Mouse (Mus musculus): ENCODE results near the gene Crebbp. TPM values are rescaled to one million over a fixed set of nuclear protein-coding genes. Genes with fewer than 3 reads are reported as not detected.

The Crebbp gene
- polyA plus RNA-seq (2014; fragmentation: Illumina TruSeq; extraction: RNeasy Lipid Tissue Mini Kit (QIAGEN cat#74804); ENCODE audit: low read depth, low replicate concordance) = 10.8 TPM

DNA sequence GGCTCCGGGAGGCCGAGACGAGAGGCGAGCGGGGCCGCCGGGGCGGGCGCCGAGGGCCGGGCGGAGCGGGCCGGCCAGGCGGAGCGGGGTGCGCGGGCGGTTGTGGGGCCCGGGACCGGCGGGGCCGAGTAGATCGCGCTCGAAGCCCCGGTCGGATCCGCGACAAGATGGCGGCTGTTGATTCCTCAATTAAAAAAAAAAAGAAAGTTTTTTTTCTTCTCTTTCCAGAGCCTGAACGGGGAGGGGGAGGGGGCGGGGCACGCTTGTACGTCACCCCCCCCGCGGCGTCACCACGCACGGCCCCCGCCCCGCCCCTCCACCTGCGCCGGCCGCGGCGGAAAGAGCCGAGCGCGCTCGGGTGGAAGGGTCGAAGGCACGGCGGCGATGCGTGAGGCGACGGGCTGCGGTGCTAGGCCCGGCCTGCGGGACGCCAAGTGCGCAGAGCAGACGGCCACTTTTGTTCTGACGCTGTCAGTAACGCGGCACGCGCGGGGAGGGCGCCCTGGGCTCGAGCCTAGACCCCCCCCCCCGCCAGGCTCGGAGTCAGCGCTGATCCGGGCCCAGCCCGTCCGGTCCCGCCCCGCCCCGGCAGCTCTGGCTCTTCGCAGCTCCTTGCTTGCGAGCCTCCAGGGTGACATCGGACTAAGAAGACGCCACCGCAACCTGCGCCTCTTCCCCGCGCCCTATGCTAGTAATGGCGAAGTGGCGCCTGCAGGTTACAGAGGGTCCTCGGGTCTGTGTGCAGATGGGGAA is at the start of gene Crebbp:
Gene Crebbp (minus strand): TSS at position 199 of the 753 bp plus-strand sequence.

GRCm38 (mm10) chr16:4077384-4078061 is 136.3 kb downstream of the Crebbp start, which contains the start of gene Trap1:
Gene Trap1, minus strand, starts transcription at chr16:4077827.

DNA sequence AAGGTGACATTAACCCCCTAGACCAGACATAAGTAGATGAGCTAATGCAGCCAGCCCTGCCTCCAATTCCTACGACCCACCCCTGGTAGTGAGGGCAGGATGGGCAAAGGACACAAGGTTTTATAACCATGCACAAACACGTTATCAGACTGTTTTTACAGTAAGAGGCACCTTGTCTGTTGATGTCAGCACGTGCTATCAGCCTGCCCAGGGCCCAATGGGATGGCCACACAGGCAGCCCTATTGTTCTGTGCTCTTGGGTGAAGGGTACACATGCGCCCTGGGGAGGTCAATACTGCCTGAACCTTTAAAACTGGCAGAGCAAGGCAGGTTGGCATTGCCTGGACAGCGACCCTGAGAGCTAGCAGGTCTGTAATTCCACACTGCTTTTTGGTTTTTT is 177.0 kb downstream of the Crebbp start, which contains the start of gene Dnase1:
Gene Dnase1 (plus strand): TSS at position 136 of the 400 bp plus-strand sequence.

Other genes starting within 250 kb of the Crebbp start
- 0.55 TPM for gene Nlrc3, start 237.4 kb downstream of the Crebbp start, polyA plus RNA-seq (2014; fragmentation: Illumina TruSeq; extraction: RNeasy Lipid Tissue Mini Kit (QIAGEN cat#74804); ENCODE audit: low read depth, low replicate concordance)
- 20.5 TPM for gene Slx4, start 210.2 kb downstream of the Crebbp start, polyA plus RNA-seq (2014; fragmentation: Illumina TruSeq; extraction: RNeasy Lipid Tissue Mini Kit (QIAGEN cat#74804); ENCODE audit: low read depth, low replicate concordance)
- gene Dnase1, start 177.1 kb downstream of the Crebbp start, polyA plus RNA-seq (2014; fragmentation: Illumina TruSeq; extraction: RNeasy Lipid Tissue Mini Kit (QIAGEN cat#74804); ENCODE audit: low read depth, low replicate concordance) = 0.89 TPM
- gene Trap1, start 136.2 kb downstream of the Crebbp start, polyA plus RNA-seq (2014; fragmentation: Illumina TruSeq; extraction: RNeasy Lipid Tissue Mini Kit (QIAGEN cat#74804); ENCODE audit: low read depth, low replicate concordance) = 83.9 TPM
- gene Adcy9, start 206.5 kb upstream of the Crebbp start, polyA plus RNA-seq (2014; fragmentation: Illumina TruSeq; extraction: RNeasy Lipid Tissue Mini Kit (QIAGEN cat#74804); ENCODE audit: low read depth, low replicate concordance) = 6.3 TPM